Mouse (Mus musculus) hindbrain, embryonic 10.5 days (tissue): Measurements from ENCODE around the gene Camta1. TPM values are rescaled to one million over a fixed set of nuclear protein-coding genes. Genes with fewer than 3 reads are reported as not detected.

Experiments used
- DNase-seq: peaks from one replicate; pipeline ENCODE4 v3.0.0-alpha.2; 2017; ENCODE audit warnings: low spot score
- H3K27ac ChIP-seq: fragments of 300-500 bp; sonication (generic); 2 replicates; pipeline ENCODE4 v1.5.1; 2016; ENCODE audit warnings: mild to moderate bottlenecking, moderate library complexity
- H3K27me3 ChIP-seq: fragments of 300-500 bp; sonication (generic); 2 replicates; pipeline ENCODE4 v1.6.1; 2016; ENCODE audit warnings: mild to moderate bottlenecking; ENCODE audit not compliant: poor library complexity, insufficient read depth, severe bottlenecking
- H3K36me3 ChIP-seq: fragments of 300-500 bp; sonication (generic); 2 replicates; pipeline ENCODE4 v1.6.1; 2016; ENCODE audit warnings: mild to moderate bottlenecking, moderate library complexity
- H3K4me1 ChIP-seq: fragments of 300-500 bp; sonication (generic); replicated peaks from 2 replicates; pipeline ENCODE4 v1.6.1; 2016; ENCODE audit warnings: mild to moderate bottlenecking
- H3K4me3 ChIP-seq: fragments of 300-500 bp; sonication (generic); 2 replicates; pipeline ENCODE4 v1.5.1; 2016; ENCODE audit warnings: mild to moderate bottlenecking, moderate library complexity
- H3K9me3 ChIP-seq: fragments of 300-500 bp; sonication (generic); 2 replicates; pipeline ENCODE4 v1.6.1; 2016; ENCODE audit warnings: mild to moderate bottlenecking, moderate library complexity
- WGBS: fragments of 180-500 bp; shearing (Covaris S2); methylation state at CpG from one replicate; pipeline ENCODE4 v1.1.7; 2016; 5-methylcytosine and 5-hydroxymethylcytosine counted together
- polyA plus RNA-seq: library from polyadenylated mRNA; unstranded; fragments of >200 nt; fragmentation: Nextera tagmentation; extraction: Ambion mirVana; gene quantifications from 2 replicates; pipeline ENCODE4 v1.2.1, GENCODE M21; 2016

The Camta1 gene
- polyA plus RNA-seq, 1 experiment from 2014 or later, result 140 TPM

DNA sequence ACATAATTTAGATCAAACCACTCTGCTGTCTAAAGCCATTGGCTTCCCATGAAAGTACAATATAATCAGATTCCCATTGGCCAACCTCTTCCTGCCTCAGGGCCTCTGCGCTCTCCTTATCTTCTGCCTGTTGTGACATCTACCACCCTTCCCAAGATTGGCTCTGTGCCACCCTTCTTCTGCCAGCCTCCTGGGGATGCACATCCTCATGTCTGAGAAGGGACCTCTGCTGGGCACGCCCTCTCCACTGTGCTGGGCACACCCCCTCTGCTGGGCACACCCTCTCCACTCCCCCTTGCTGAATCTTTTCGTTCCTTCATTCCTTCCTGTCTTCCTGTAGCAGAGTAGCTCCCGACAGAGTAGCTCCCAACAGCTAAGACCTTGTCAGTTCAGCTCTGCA lies 727.9 kb downstream of the Camta1 start:
- Histone ChIP-seq H3K27ac (no peak overlapping the region), H3K4me3 (no peak overlapping the region), H3K4me1 (peaks cover 53% of the 10 kb centered on the region), H3K27me3 (peaks cover 77% of the 10 kb centered on the region), H3K9me3 (no peaks in the 10 kb centered on the region), H3K36me3 (no peaks in the 10 kb centered on the region)
- WGBS, result 82% methylated on average over 4 of the region's 4 CpGs
- no peak for DNase-seq

DNA sequence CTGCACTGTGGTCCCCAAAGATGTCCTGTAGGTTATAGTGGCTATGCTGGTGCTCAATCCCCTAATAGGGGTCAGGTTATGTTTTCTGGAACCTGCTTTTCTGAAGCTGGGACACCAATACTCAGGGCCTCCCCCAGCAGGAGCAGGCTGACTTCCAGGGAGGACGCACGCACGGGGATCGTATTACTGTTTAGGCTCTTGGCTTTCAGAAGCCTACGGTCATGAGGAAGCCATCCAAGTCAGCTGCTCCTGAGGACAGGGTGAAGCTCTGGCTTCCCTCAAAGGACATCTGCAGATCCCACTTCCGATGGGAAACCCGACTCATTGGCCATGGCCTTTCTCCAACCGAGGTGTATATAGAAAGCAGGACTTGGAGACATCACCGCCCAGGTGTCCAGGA lies 729.2 kb downstream of the Camta1 start:
- H3K27ac ChIP-seq, result no peak overlapping the region
- WGBS, result 78% methylated on average over 9 of the region's 9 CpGs
- H3K27me3 ChIP-seq, result peaks cover 64% of the 10 kb centered on the region
- no peak for DNase-seq
- H3K9me3 ChIP-seq, result no peaks in the 10 kb centered on the region
- H3K36me3 ChIP-seq, result no peaks in the 10 kb centered on the region
- no peak overlapping the region for H3K4me3 ChIP-seq
- H3K4me1 ChIP-seq, result peaks cover 49% of the 10 kb centered on the region

DNA sequence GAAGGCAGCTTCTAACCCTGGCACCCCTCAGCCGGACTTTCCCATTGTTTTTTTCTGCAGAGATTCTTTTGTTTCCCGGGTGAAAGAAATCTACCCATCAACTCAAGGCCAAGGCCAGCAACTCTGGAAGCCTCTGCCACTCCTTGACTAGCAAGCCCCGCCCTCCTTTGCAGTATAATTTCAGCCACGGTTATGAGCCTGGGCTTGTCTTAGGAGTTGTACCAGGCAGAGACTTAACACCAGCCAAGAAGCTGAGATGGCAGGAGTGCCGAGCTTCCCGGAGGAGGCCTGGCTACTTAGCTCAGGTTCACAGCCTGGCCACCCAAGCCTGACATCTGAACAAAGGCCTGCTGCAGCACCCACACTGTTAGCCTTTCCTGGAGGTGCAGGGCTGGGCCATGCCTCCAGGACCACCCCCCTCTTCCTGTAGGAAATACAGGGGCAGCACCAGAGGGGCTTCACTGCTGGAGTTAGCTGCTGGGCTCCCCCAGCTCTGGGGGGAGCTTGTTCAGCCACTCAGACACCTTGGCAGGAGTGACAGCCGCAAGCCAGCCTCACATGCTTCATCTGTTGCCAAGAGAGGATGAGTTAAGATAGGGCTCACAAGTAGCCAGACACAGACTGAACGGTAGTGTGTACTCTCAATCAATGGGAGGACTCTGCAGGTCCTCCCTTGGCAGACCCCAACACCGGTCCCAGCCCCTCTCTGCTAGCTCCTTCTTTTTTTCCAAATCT lies 730.8 kb downstream of the Camta1 start:
- Histone ChIP-seq H3K9me3 (no peaks in the 10 kb centered on the region), H3K4me1 (peaks cover 63% of the 10 kb centered on the region), H3K27ac (peak overlapping the region; percentile 99), H3K27me3 (peaks cover 54% of the 10 kb centered on the region), H3K36me3 (peaks cover 9% of the 10 kb centered on the region), H3K4me3 (no peak overlapping the region)
- no peak for DNase-seq
- 63% methylated on average over 9 of the region's 9 CpGs for WGBS

DNA sequence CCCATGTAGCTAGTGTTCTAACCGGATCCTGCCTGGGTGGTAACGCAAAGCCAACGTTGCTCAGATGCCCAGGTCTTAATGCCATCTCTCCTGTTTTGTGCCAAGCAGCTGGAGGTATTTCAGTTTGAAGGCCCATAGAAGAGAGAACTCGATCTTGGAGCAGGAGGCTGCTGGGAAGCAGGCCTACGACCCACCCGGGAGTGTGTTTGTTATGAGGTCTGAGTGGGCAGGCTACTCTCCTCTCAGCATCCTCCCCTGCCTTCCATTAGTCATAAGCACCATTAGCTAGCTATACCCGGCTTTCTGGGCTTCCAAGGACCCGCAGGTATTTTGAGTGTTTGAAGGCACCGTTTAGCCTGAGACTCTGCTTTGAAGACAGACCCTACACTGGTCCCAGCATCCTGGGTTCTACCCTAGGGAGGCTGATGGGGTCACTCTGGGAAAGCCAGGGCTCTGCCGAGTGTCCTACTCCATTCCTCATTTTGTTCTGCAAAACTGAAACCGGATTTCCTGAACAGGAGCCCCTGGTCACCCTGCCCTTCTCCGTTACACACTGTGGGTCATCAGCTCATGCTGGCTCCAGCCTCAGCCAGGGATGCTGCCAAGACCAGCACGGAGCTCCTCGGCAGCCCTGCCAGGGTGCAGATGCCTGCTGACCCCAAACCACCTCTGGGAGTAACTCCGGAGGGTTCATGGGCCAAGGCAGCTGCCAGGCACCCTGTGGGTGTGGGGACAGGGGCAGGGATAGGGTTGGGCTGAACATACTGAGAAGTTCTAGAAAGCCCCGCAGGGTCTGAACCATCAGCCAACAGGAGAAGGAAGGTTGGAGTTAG lies 731.7 kb downstream of the Camta1 start:
- Histone ChIP-seq H3K4me3 (peak overlapping the region; percentile 76), H3K36me3 (peaks cover 19% of the 10 kb centered on the region), H3K27me3 (peaks cover 48% of the 10 kb centered on the region), H3K9me3 (no peaks in the 10 kb centered on the region), H3K4me1 (peaks cover 66% of the 10 kb centered on the region), H3K27ac (peak overlapping the region; percentile 99)
- WGBS, result 71% methylated on average over 16 of the region's 16 CpGs
- no peak for DNase-seq

DNA sequence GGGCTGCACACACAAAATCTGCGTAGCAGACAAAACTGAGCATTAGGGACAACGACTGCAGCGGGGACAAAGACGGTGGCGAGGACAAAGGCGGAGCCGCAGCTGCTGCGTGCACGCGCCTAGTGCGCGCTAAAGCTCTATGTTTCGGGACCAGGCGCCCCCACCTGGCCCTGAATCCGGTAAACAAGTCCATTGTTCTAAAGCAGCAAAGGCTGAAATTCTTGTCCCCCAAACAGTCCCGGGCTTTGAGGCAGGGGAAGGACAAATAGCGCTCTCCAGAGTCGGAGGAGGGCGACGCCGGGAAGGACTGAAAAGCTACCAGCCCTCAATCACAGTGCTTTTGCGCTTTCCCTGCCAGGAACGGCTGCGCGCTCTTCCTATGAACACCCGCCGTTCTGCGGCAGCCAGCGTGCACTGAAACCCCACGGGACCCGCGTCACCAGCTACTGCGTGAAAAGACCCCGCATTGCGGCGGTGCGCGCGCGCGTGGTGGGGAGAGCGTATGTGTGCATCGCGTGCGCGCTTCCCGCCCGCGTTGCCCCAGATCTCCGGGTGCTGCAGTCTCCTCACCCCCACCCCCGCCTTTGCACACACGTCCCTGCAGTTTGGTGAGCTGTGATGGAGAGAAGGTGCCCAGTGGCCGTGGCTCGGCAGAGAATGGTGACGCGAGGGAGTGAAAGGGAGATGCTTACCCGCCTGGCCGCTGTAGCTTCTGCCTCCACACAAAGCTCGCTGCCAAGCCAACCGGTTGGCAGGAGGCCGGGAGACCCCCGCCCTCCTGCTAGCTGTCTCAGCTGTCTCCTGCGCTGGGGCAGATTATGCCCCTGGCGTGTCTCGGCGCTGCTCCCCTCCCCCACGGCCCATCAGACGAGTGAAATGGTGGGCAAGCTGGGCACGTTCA lies 732.8 kb downstream of the Camta1 start:
- peaks cover 27% of the 10 kb centered on the region for H3K36me3 ChIP-seq
- H3K27ac ChIP-seq, result peak overlapping the region; percentile 99
- peak overlapping the region; percentile 76 for H3K4me3 ChIP-seq
- peaks cover 66% of the 10 kb centered on the region for H3K4me1 ChIP-seq
- peak; percentile 90 for DNase-seq
- WGBS, result under 1% methylated on average over 69 of the region's 69 CpGs
- no peaks in the 10 kb centered on the region for H3K9me3 ChIP-seq
- H3K27me3 ChIP-seq, result peaks cover 37% of the 10 kb centered on the region

DNA sequence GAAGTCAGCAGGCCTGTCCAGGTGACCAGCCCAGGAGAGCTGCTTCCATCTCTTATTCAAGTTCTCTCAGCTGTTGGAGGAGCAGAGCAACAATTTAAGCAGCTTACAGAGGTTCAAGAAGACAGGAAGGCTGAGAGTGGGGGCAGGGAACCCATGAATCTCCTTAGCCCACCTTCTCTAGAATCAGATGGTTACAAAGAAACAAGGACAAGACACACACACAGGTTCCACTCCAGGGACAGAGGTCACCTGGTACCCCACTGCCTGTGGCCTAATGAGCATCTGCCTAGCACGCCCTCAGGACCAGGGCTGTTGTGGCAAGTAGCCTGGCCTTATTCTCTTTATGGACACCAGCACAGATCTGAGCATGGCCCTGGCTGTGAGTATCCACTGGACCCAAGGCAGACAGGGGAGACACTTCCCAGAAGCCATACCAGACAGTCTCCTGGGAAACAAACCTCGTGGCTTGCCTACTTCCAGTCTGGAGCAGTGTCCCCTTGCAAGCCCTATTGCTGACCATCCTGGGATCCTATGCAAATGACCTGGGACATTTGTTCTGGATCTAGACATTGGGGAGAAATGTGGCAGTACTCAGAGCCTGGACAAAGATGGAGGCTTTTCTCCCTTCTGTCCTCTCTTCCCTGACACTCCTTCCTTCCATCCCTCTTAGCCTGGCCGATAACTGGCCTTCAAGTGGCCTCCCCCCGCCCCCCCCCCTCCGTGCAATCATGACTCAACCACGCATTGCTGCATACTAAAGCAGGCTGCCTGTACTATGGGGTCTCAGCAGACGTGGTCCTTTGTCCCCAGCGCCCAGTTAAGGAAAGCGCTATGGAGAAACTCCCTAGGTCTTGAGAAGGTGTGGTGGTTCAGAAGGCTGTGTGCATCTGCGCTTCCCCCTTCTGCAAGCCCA lies 733.8 kb downstream of the Camta1 start:
- Histone ChIP-seq H3K36me3 (peaks cover 33% of the 10 kb centered on the region), H3K4me3 (peak overlapping the region; percentile 76), H3K27ac (peak overlapping the region; percentile 99), H3K4me1 (peaks cover 63% of the 10 kb centered on the region), H3K27me3 (peaks cover 27% of the 10 kb centered on the region), H3K9me3 (no peaks in the 10 kb centered on the region)
- WGBS, result 6% methylated on average over 9 of the region's 10 CpGs
- DNase-seq, result peak; percentile 69

DNA sequence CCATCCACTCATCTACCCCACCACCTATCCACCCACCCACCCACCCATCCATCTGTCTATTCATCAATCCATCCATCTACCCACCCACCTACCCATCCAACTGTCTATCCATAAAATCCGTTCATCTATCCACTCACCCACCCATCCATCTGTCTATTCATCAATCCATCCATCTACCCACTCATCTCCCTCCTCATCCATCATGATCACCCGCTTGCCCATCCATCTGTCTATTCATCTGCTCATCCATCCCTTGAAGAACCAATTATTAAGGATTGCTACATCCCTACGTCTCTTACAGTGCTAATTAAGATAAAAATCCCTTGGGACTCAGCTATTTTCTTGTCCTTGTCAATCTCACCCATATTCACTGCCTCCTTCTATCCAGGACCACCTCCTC lies 742.8 kb downstream of the Camta1 start:
- WGBS, result 91% methylated on average over 3 of the region's 3 CpGs
- Histone ChIP-seq H3K4me1 (0 out of 2 replicates have a peak, but pooled peaks cover 2% of the 10 kb centered on the region), H3K27ac (no peak overlapping the region), H3K4me3 (no peak overlapping the region), H3K36me3 (peaks cover 42% of the 10 kb centered on the region), H3K9me3 (no peaks in the 10 kb centered on the region), H3K27me3 (no peaks in the 10 kb centered on the region)
- no peak for DNase-seq

DNA sequence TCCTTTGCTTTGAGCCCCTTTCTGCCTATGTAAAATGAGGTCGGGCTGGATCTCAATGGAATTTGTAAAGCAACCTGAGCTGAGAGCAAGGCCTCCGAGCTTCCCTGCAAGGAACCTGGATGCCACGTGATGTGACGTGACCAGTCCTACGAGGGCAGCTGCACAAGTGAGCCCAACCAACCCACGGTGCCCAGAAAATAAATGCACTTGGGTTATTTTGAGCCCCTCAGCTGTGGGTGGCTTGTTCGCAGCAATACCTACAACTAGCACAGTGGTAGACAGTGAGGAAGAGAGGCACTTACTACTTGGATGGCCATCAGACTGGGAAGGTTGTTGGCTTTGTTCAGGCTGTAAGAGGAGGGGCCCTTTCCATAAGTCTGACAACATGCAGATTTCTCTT lies 747.1 kb downstream of the Camta1 start:
- Histone ChIP-seq H3K9me3 (no peaks in the 10 kb centered on the region), H3K4me1 (peaks cover 4% of the 10 kb centered on the region; the same call in 1 of the 2 replicates), H3K36me3 (peaks cover 5% of the 10 kb centered on the region), H3K27ac (no peak overlapping the region), H3K4me3 (no peak overlapping the region), H3K27me3 (peaks cover 20% of the 10 kb centered on the region)
- 89% methylated on average over 7 of the region's 7 CpGs for WGBS
- DNase-seq, result no peak

DNA sequence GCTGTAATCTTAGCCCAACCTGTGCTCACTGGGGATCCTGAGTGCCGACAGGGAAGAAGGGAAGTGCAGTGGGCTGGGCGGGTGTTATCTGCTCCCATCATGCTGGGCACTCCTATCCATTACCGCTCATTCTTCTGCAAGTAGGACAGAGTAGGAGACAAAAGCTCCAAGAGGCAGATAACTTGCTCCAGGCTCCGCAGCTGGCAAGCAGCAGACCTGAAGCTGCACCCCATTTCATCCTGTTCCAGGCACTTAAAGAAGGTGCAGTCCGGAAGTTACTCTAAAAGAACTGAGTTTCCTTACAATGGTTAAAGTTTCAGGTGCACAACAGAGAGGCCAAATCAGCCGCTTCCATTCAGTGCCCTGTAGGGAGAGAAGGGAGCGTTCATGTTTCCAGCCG lies 750.5 kb downstream of the Camta1 start:
- H3K9me3 ChIP-seq, result no peaks in the 10 kb centered on the region
- H3K27me3 ChIP-seq, result peaks cover 36% of the 10 kb centered on the region
- H3K27ac ChIP-seq, result no peak overlapping the region
- no peak overlapping the region for H3K4me3 ChIP-seq
- WGBS, result 61% methylated on average over 8 of the region's 8 CpGs
- no peak for DNase-seq
- H3K36me3 ChIP-seq, result no peaks in the 10 kb centered on the region
- H3K4me1 ChIP-seq, result peaks cover 32% of the 10 kb centered on the region

DNA sequence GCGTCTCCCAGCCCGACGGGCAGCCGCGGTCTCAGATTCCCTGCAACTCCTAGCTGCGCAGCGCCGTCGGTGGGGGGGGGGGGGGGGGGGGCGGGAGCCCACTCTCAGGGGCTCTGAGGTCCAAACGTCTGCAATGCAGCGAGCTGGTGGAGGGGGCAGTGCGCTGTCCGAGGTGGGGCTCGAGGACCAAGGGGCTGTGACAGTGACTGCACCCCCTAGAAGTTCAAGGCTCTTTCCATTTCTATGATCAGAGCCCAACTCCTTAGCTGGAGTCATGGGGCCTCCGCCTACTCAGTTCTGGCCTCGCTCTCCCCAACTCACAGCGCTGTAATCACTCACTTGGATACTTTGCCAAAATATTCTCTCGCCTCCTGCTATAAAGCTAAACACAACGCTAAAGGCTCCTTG lies 752.8 kb downstream of the Camta1 start:
- 3% methylated on average over 20 of the region's 20 CpGs for WGBS
- Histone ChIP-seq H3K4me3 (peak overlapping the region; percentile 94), H3K27ac (peak overlapping the region; percentile 97), H3K36me3 (0 out of 2 replicates have a peak, but pooled peaks cover 5% of the 10 kb centered on the region), H3K9me3 (no peaks in the 10 kb centered on the region), H3K27me3 (peaks cover 36% of the 10 kb centered on the region), H3K4me1 (peaks cover 42% of the 10 kb centered on the region)
- DNase-seq, result no peak

DNA sequence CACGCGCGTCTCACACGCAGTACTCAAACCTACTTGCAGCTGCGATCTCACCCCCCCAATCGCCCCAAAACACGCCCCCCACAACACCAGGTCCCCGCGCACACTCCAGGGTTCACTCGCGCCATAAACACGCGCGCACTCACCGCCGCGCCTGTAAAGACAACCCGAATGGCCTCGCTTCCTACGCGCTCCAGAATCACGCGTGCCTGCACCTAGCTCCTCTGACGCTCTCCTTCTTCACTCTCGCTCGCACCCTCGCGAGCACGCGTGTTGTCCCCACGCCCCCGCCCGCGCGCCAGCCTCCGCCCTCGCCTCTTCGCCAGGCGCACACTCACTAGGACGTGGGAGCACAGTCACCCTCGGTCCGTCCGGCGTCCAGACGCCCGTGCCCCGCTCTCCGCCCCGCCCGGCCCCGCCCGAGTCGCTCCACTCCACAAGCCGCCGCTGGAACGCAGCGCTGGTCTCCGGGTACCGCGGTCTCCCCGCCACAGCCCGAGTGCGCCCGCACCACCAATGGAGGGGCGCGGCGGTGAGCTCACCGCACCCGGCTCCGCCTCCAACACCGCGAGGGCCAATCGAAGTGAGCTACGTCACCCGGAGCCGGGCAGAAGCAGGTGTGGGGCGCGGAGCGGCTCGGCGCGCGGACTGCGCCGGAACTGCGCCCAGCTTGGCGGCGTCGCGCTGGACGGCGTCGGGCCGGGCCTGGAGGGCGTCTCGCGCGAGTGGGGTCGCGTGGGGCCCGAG lies 753.5 kb downstream of the Camta1 start:
- no peaks in the 10 kb centered on the region for H3K9me3 ChIP-seq
- DNase-seq, result peak; percentile 95
- peak overlapping the region; percentile 97 for H3K27ac ChIP-seq
- WGBS, result under 1% methylated on average over 101 of the region's 101 CpGs
- peak overlapping the region; percentile 94 for H3K4me3 ChIP-seq
- peaks cover 44% of the 10 kb centered on the region for H3K4me1 ChIP-seq
- H3K27me3 ChIP-seq, result peaks cover 36% of the 10 kb centered on the region
- 0 out of 2 replicates have a peak, but pooled peaks cover 5% of the 10 kb centered on the region for H3K36me3 ChIP-seq
